Mouse (Mus musculus) urinary bladder, adult 2 months (tissue): ENCODE measurements around the gene Rhobtb3. TPM values are rescaled to one million over a fixed set of nuclear protein-coding genes. Genes with fewer than 3 reads are reported as not detected.
A peak's percentile ranks its signal among the peaks of the same experiment; 100 is the strongest.

Experiments
- DNase-seq: peaks from one replicate; pipeline ENCODE4 v3.0.0; 2022; ENCODE audit warnings: low spot score
- polyA plus RNA-seq: library from polyadenylated mRNA; depleted of rRNA; stranded (reverse); fragments of >200 nt; gene quantifications from 2 replicates; pipeline ENCODE4 v1.2.3, GENCODE M21; 2012; rRNA removed

Gene Rhobtb3
- 10.1 and 11.6 TPM in 2 replicates for polyA plus RNA-seq

- DNase-seq = peak; percentile 70
Observed at GRCm38 (mm10) chr13:75943189-75944043, at the start of gene Rhobtb3. Gene Rhobtb3, minus strand, starts transcription at chr13:75943925.

GRCm38 (mm10) chr13:75992169-75993028, 48.7 kb upstream of the Rhobtb3 start:
- no peak for DNase-seq

- DNase-seq = no peak
Observed at GRCm38 (mm10) chr13:75988096-75988495, 44.4 kb upstream of the Rhobtb3 start.

- DNase-seq = no peak
Observed at GRCm38 (mm10) chr13:75981901-75982300, 38.2 kb upstream of the Rhobtb3 start.

GRCm38 (mm10) chr13:75976649-75977048, 32.9 kb upstream of the Rhobtb3 start:
- DNase-seq = no peak

- no peak for DNase-seq
Observed at GRCm38 (mm10) chr13:75976218-75976617, 32.5 kb upstream of the Rhobtb3 start.

GRCm38 (mm10) chr13:75975629-75976028, 31.9 kb upstream of the Rhobtb3 start:
- DNase-seq = no peak

GRCm38 (mm10) chr13:75974481-75974880, 30.8 kb upstream of the Rhobtb3 start:
- DNase-seq = no peak

- no peak for DNase-seq
Observed at GRCm38 (mm10) chr13:75966850-75967249, 23.1 kb upstream of the Rhobtb3 start, which contains the start of gene Spata9. Gene Spata9, plus strand, starts transcription at chr13:75967150.

- no peak for DNase-seq
Observed at GRCm38 (mm10) chr13:75955357-75955992, 11.8 kb upstream of the Rhobtb3 start.

- DNase-seq = no peak
Observed at GRCm38 (mm10) chr13:75950295-75950694, 6.6 kb upstream of the Rhobtb3 start.

- no peak for DNase-seq
Observed at GRCm38 (mm10) chr13:75944044-75944820, 507 bp upstream of the Rhobtb3 start.

GRCm38 (mm10) chr13:75942731-75943130, 994 bp downstream of the Rhobtb3 start:
- DNase-seq = no peak

- DNase-seq = no peak
Observed at GRCm38 (mm10) chr13:75941518-75942295, 2.0 kb downstream of the Rhobtb3 start.

- DNase-seq = no peak
Observed at GRCm38 (mm10) chr13:75940791-75941517, 2.8 kb downstream of the Rhobtb3 start.

GRCm38 (mm10) chr13:75938866-75939265, 4.9 kb downstream of the Rhobtb3 start:
- DNase-seq = no peak

- no peak for DNase-seq
Observed at GRCm38 (mm10) chr13:75933287-75933686, 10.4 kb downstream of the Rhobtb3 start.

- no peak for DNase-seq
Observed at GRCm38 (mm10) chr13:75931073-75931472, 12.7 kb downstream of the Rhobtb3 start.

GRCm38 (mm10) chr13:75930660-75931059, 13.1 kb downstream of the Rhobtb3 start:
- DNase-seq = no peak

- DNase-seq = no peak
Observed at GRCm38 (mm10) chr13:75930023-75930422, 13.7 kb downstream of the Rhobtb3 start.
